ENCODE assay signal across 8 mouse cellular contexts in the genomic region with DNA sequence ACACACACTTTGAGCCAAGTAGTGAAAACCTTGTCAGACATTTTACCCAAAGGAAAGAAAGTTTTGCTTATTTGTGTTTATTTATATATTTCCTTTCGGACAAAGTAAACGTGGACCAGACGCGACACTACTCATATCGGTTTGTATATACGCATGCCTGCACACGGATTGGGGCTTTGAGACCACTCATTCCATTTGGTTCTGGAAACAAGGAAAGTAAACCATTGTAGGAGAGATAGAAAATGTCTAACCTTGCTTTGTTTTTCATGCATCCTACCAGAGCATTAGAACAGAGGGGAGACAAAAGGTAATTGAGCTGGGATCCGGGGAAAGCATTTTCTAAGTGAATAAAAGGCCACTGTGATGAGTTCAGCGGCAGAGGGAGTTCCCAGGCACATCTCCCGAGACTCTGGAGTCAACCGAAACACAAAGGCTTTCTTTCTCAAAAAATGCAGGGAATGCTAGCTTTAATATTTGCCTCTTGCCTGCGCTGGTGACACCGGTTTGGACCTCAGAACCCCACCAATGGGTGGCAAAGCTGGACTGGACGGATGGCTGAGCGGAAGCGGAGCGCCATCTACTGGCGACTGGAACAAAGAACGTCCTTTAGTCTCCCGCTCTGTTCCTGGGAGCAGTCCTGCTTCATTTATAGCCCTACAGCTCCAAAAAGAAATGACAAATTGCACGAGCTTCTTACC.
A peak's percentile ranks its signal among the peaks of the same experiment; 100 is the strongest.
DNase-seq lines count a peak whose midpoint lies in the region; ATAC-seq and TF ChIP-seq lines count a peak whose summit lies in the region.

No protein-coding gene starts in this region.

- peak; percentile 22 for DNase-seq in Patski (ENCODE audit: low read depth, low spot score)
- DNase-seq in cerebellum, postnatal 10 days = peak; percentile 92
- DNase-seq in frontal cortex, postnatal 25 days (ENCODE audit: low spot score in 2 of 2) = peak; percentile 65 to 78
- peak; percentile 81 to 84 for DNase-seq in layer of hippocampus, postnatal 14 days (ENCODE audit: low spot score in 2 of 2)
- DNase-seq in lung, postnatal 25 days (ENCODE audit: low spot score) = peak; percentile 50
- peak; percentile 61 for DNase-seq in retina, postnatal 7 days (ENCODE audit: low read depth, low spot score)

- H3K27me3 ChIP-seq in Patski = peaks cover 12% of the 10 kb centered on the region
- no peaks in the 10 kb centered on the region for H3K27me3 ChIP-seq in hindbrain, embryonic 13.5 days

- H3K9me3 ChIP-seq in hindbrain, embryonic 13.5 days = no peaks in the 10 kb centered on the region

- H3K9ac ChIP-seq in hindbrain, embryonic 13.5 days = peak overlapping the region; percentile 62

- CTCF ChIA-PET in Patski (lab: Charles Lee) = interaction anchor here (0.6 to 2.4 kb wide), 15 partner anchors 8 to 1448 kb away, joined by 3 to 8 read pairs (median 4); no protein-coding TSS in a partner anchor

- peak; percentile 96 for TF ChIP-seq CTCF in Patski (IDR thresholded peaks at IDR 0.05)

- ATAC-seq in Patski = peak; percentile 67
- ATAC-seq in hindbrain, embryonic 13.5 days (ENCODE audit: low FRiP score) = peak; percentile 92
- no peak for ATAC-seq in monocyte, adult 5-6 weeks (replicated peaks; ENCODE audit: insufficient number of reproducible peaks, low FRiP score, low TSS enrichment, poor library complexity, severe bottlenecking)

- in situ Hi-C loops in Patski (cut with MboI; ENCODE audit: low pct_unique_long_range_greater_than_20kb) = no loop called here

- H3K27ac ChIP-seq in hindbrain, embryonic 13.5 days = peak overlapping the region; percentile 75

- POLR2A ChIA-PET in Patski (lab: Charles Lee) = interaction anchor here (0.6 to 0.8 kb wide), 2 partner anchors 45 to 95 kb away, joined by 3 read pairs; no protein-coding TSS in a partner anchor

- peak overlapping the region; percentile 49 for H3K4me2 ChIP-seq in hindbrain, embryonic 13.5 days

- no peaks in the 10 kb centered on the region for H3K36me3 ChIP-seq in hindbrain, embryonic 13.5 days

- peaks cover 23% of the 10 kb centered on the region for H3K4me1 ChIP-seq in hindbrain, embryonic 13.5 days (replicated peaks)

- H3K4me3 ChIP-seq in hindbrain, embryonic 13.5 days = peak overlapping the region; percentile 27

- 19% methylated on average over 21 of the region's 21 CpGs for WGBS in hindbrain, embryonic 13.5 days

Comparison
In these comparisons a context has a peak if more than half of its experiments do, and no peak if none do; other contexts are left out.
1. DNase-seq: peak in every context shown above with its lines; median percentile 92 in cerebellum, postnatal 10 days; 82 in layer of hippocampus, postnatal 14 days; 72 in frontal cortex, postnatal 25 days; 61 in retina, postnatal 7 days; 50 in lung, postnatal 25 days; 22 in Patski.